Mouse (Mus musculus) lung, adult 18-20 months (tissue): ENCODE data around the gene Gm3448.
A peak's percentile ranks its signal among the peaks of the same experiment; 100 is the strongest.
"Not testable (repeated sequence)": the region's sequence is repeated elsewhere in the genome, so short reads cannot be mapped to it uniquely, and the experiment has no call there.

Experiments
- DNase-seq, 2 experiments: peaks; one replicate each; pipeline ENCODE4 v3.0.0; 2022; ENCODE audit warnings: mixed read lengths in 2 of 2

The Gm3448 gene

GRCm38 (mm10) chr17:15025513-15025912 is 15.8 kb downstream of the Gm3448 start:
- DNase-seq = not testable (repeated sequence)

- DNase-seq = not testable (repeated sequence)
Observed at GRCm38 (mm10) chr17:15024502-15025193, 16.7 kb downstream of the Gm3448 start.

- DNase-seq = not testable (repeated sequence)
Observed at GRCm38 (mm10) chr17:15023878-15024492, 17.4 kb downstream of the Gm3448 start.

- peak; percentile 28 to 43 for DNase-seq
Observed at GRCm38 (mm10) chr17:15021503-15022220, 19.7 kb downstream of the Gm3448 start.

- DNase-seq = not testable (repeated sequence)
Observed at GRCm38 (mm10) chr17:15009706-15010413, 31.5 kb downstream of the Gm3448 start, which contains the start of gene Gm3435. Gene Gm3435 (plus strand): TSS chr17:15010176.

- DNase-seq = not testable (repeated sequence)
Observed at GRCm38 (mm10) chr17:15009088-15009487, 32.2 kb downstream of the Gm3448 start.

GRCm38 (mm10) chr17:15000047-15000446 is 41.3 kb downstream of the Gm3448 start:
- not testable (repeated sequence) for DNase-seq

- not testable (repeated sequence) for DNase-seq
Observed at GRCm38 (mm10) chr17:14994140-14994539, 47.2 kb downstream of the Gm3448 start.

GRCm38 (mm10) chr17:14993139-14993832 is 48.1 kb downstream of the Gm3448 start:
- not testable (repeated sequence) for DNase-seq

GRCm38 (mm10) chr17:14992522-14993138 is 48.7 kb downstream of the Gm3448 start:
- not testable (repeated sequence) for DNase-seq

GRCm38 (mm10) chr17:14990116-14990702 is 51.1 kb downstream of the Gm3448 start:
- DNase-seq = not testable (repeated sequence)

- not testable (repeated sequence) for DNase-seq
Observed at GRCm38 (mm10) chr17:14978362-14979038, 62.8 kb downstream of the Gm3448 start, which contains the start of the genes 9030025P20Rik and Gm3417. Gene 9030025P20Rik (plus strand): TSS chr17:14978468. Gene Gm3417 (minus strand): TSS chr17:14978790.

- DNase-seq = not testable (repeated sequence)
Observed at GRCm38 (mm10) chr17:14977718-14978361, 63.5 kb downstream of the Gm3448 start.

- not testable (repeated sequence) for DNase-seq
Observed at GRCm38 (mm10) chr17:14968373-14968913, 72.9 kb downstream of the Gm3448 start.

GRCm38 (mm10) chr17:14961557-14962154 is 79.7 kb downstream of the Gm3448 start:
- not testable (repeated sequence) for DNase-seq

- peak; percentile 27 to 34 for DNase-seq
Observed at GRCm38 (mm10) chr17:14960951-14961556, 80.3 kb downstream of the Gm3448 start, which contains the start of gene Phf10. Gene Phf10 (minus strand): TSS chr17:14961273.

GRCm38 (mm10) chr17:14960520-14960919 is 80.8 kb downstream of the Gm3448 start:
- DNase-seq = peak in 1 of 2 experiments; percentile 20

GRCm38 (mm10) chr17:14959979-14960378 is 81.4 kb downstream of the Gm3448 start:
- DNase-seq = no peak
